Mouse (Mus musculus): ENCODE data around the gene Elk3. TPM values are rescaled to one million over a fixed set of nuclear protein-coding genes. Genes with fewer than 3 reads are reported as not detected.
A peak's percentile ranks its signal among the peaks of the same experiment; 100 is the strongest.

Gene Elk3
- polyA plus RNA-seq, 1 experiment from 2014 or later = 34.4 TPM

DNA sequence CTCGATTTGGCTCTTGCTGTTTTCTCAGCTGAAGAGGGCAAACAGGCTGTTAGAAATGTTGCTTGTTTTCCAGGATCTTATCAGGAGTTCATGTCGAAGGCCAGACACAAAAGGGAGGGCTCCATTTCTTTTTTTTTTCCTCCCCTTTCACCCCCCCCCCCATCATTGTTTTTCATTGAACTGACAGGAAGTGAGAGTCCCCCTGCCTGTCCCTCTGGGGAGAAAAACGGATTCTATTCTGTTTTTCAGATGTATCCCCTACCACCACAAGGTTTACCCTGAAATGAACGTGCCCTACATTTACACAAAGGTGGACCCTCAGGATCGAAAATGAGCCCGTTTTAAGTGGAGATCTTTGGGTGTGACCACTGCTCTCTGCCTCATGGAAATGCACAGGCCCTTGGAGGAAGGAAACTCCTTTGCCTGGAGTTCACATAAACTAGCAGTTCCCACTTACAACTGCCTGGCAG is 25.6 kb upstream of the Elk3 start:
- H3K9ac ChIP-seq (ENCODE audit: low read depth, low read length) = no peak overlapping the region
- H3K4me3 ChIP-seq (ENCODE audit: low read depth, low read length) = no peak overlapping the region
- H3K9me3 ChIP-seq (ENCODE audit: control insufficient read depth, low read length) = no peaks in the 10 kb centered on the region
- DNase-seq (ENCODE audit: low spot score) = no peak
- WGBS = 56% methylated on average over 6 of the region's 6 CpGs
- no peak for ATAC-seq (ENCODE audit: low read depth)
- no peak overlapping the region for H3K4me2 ChIP-seq (ENCODE audit: low read depth, low read length)
- H3K27ac ChIP-seq (replicated peaks; ENCODE audit: low read depth, low read length) = peak overlapping the region; percentile 30; the same call in 1 of the 2 replicates
- H3K27me3 ChIP-seq (replicated peaks; ENCODE audit: control insufficient read depth, insufficient read depth, low read length) = no peaks in the 10 kb centered on the region
- H3K4me1 ChIP-seq (ENCODE audit: control insufficient read depth, insufficient read depth, low read length) = no peaks in the 10 kb centered on the region
- H3K36me3 ChIP-seq (ENCODE audit: control insufficient read depth, insufficient read depth, low read length) = no peaks in the 10 kb centered on the region

GRCm38 (mm10) chr10:93335828-93336461 is 25.0 kb upstream of the Elk3 start:
- H3K27me3 ChIP-seq (replicated peaks; ENCODE audit: control insufficient read depth, insufficient read depth, low read length) = no peaks in the 10 kb centered on the region
- H3K4me1 ChIP-seq (ENCODE audit: control insufficient read depth, insufficient read depth, low read length) = no peaks in the 10 kb centered on the region
- no peaks in the 10 kb centered on the region for H3K36me3 ChIP-seq (ENCODE audit: control insufficient read depth, insufficient read depth, low read length)
- peak; percentile 63 for ATAC-seq (ENCODE audit: low read depth)
- 0 out of 2 replicates have a peak overlapping the region, but pooled peaks have one; percentile 52 for H3K27ac ChIP-seq (replicated peaks; ENCODE audit: low read depth, low read length)
- H3K4me3 ChIP-seq (ENCODE audit: low read depth, low read length) = no peak overlapping the region
- H3K4me2 ChIP-seq (ENCODE audit: low read depth, low read length) = no peak overlapping the region
- H3K9me3 ChIP-seq (ENCODE audit: control insufficient read depth, low read length) = no peaks in the 10 kb centered on the region
- 78% methylated on average over 16 of the region's 16 CpGs for WGBS
- H3K9ac ChIP-seq (ENCODE audit: low read depth, low read length) = no peak overlapping the region
- DNase-seq (ENCODE audit: low spot score) = no peak

DNA sequence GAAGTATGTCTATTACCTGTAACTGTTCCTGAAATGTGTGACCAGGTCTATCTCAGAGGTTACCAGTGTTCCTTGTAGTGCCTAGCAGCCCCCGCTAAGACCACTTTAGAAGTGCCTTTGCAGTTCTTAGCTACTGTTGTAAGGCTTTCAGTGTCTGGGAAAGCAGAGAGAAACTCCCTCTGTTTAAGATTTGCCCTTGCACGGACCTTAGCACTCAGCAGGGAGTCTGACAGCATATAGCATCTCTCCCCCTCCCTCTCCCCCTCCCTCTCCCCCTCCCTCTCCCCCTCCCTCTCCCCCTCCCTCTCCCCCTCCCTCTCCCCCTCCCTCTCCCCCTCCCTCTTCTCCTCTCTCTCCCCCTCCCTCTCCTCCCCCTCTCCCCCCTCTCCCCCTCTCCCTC is 24.1 kb upstream of the Elk3 start:
- Histone ChIP-seq H3K27ac (replicated peaks; ENCODE audit: low read depth, low read length) (peak overlapping the region; percentile 28; the same call in 1 of the 2 replicates), H3K27me3 (replicated peaks; ENCODE audit: control insufficient read depth, insufficient read depth, low read length) (no peaks in the 10 kb centered on the region), H3K9ac (ENCODE audit: low read depth, low read length) (no peak overlapping the region), H3K9me3 (ENCODE audit: control insufficient read depth, low read length) (no peaks in the 10 kb centered on the region), H3K4me1 (ENCODE audit: control insufficient read depth, insufficient read depth, low read length) (no peaks in the 10 kb centered on the region), H3K36me3 (ENCODE audit: control insufficient read depth, insufficient read depth, low read length) (no peaks in the 10 kb centered on the region), H3K4me3 (ENCODE audit: low read depth, low read length) (no peak overlapping the region), H3K4me2 (ENCODE audit: low read depth, low read length) (no peak overlapping the region)
- WGBS = 56% methylated on average over 2 of the region's 2 CpGs
- ATAC-seq (ENCODE audit: low read depth) (no peak), DNase-seq (ENCODE audit: low spot score) (no peak)

DNA sequence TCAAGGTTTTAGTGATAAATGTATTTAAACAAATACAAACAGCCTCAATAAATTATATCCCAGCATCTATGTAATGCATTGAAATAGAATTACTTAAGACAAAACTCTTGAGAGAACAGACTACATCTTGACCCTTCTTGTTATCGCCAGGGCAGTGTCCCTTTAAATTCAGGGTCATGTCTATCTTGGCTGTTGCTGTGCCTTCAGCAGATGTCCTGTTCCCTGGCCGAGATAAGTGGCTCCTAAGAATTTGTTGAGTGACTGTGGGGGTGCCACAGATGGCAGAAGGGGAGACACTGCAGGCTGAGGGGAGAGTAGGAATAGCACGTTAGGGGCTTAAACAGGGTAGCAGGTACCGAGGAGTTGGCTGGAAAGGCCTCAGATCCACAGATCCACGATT is 22.3 kb upstream of the Elk3 start:
- Histone ChIP-seq H3K4me1 (ENCODE audit: control insufficient read depth, insufficient read depth, low read length) (no peaks in the 10 kb centered on the region), H3K36me3 (ENCODE audit: control insufficient read depth, insufficient read depth, low read length) (no peaks in the 10 kb centered on the region), H3K4me3 (ENCODE audit: low read depth, low read length) (no peak overlapping the region), H3K9me3 (ENCODE audit: control insufficient read depth, low read length) (no peaks in the 10 kb centered on the region), H3K4me2 (ENCODE audit: low read depth, low read length) (no peak overlapping the region), H3K9ac (ENCODE audit: low read depth, low read length) (no peak overlapping the region), H3K27me3 (replicated peaks; ENCODE audit: control insufficient read depth, insufficient read depth, low read length) (no peaks in the 10 kb centered on the region), H3K27ac (replicated peaks; ENCODE audit: low read depth, low read length) (no peak overlapping the region)
- ATAC-seq (ENCODE audit: low read depth) (no peak), DNase-seq (ENCODE audit: low spot score) (no peak)
- whole genome bisulfite sequencing = 77% methylated on average over 5 of the region's 5 CpGs

- no peak for ATAC-seq (ENCODE audit: low read depth)
- no peak overlapping the region for H3K4me3 ChIP-seq (ENCODE audit: low read depth, low read length)
- WGBS = 39% methylated on average over 3 of the region's 3 CpGs
- no peak overlapping the region for H3K27ac ChIP-seq (replicated peaks; ENCODE audit: low read depth, low read length)
- H3K4me1 ChIP-seq (ENCODE audit: control insufficient read depth, insufficient read depth, low read length) = no peaks in the 10 kb centered on the region
- H3K36me3 ChIP-seq (ENCODE audit: control insufficient read depth, insufficient read depth, low read length) = no peaks in the 10 kb centered on the region
- no peaks in the 10 kb centered on the region for H3K9me3 ChIP-seq (ENCODE audit: control insufficient read depth, low read length)
- H3K27me3 ChIP-seq (replicated peaks; ENCODE audit: control insufficient read depth, insufficient read depth, low read length) = no peaks in the 10 kb centered on the region
- H3K9ac ChIP-seq (ENCODE audit: low read depth, low read length) = no peak overlapping the region
- no peak overlapping the region for H3K4me2 ChIP-seq (ENCODE audit: low read depth, low read length)
- DNase-seq (ENCODE audit: low spot score) = no peak
These were observed 21.4 kb upstream of the Elk3 start for GRCm38 (mm10) chr10:93332261-93332809.

DNA sequence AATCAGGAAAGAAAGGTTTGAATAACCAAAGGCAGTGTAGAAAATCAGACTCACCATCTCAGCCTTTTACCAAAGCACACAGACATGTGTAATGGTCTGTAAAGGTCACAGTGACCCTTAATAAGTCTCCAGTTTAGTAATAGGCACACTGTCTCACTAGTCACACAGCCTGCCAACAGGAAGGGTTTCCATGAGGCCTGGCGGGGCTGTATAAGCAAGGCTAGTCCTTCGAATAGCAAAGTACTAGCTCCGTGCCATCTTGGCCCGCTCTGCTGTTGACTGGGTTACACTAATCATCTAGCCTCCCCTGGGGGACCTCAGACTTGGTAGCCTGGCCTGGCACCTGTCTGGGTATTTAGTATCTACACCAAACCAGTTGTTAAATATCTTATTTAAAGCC is 20.6 kb upstream of the Elk3 start:
- no peak overlapping the region for H3K9ac ChIP-seq (ENCODE audit: low read depth, low read length)
- H3K4me3 ChIP-seq (ENCODE audit: low read depth, low read length) = no peak overlapping the region
- H3K4me1 ChIP-seq (ENCODE audit: control insufficient read depth, insufficient read depth, low read length) = peaks cover 3% of the 10 kb centered on the region; the same call in 1 of the 2 replicates
- DNase-seq (ENCODE audit: low spot score) = no peak
- ATAC-seq (ENCODE audit: low read depth) = no peak
- 94% methylated on average over 4 of the region's 4 CpGs for WGBS
- no peak overlapping the region for H3K27ac ChIP-seq (replicated peaks; ENCODE audit: low read depth, low read length)
- no peaks in the 10 kb centered on the region for H3K27me3 ChIP-seq (replicated peaks; ENCODE audit: control insufficient read depth, insufficient read depth, low read length)
- H3K4me2 ChIP-seq (ENCODE audit: low read depth, low read length) = no peak overlapping the region
- no peaks in the 10 kb centered on the region for H3K9me3 ChIP-seq (ENCODE audit: control insufficient read depth, low read length)
- H3K36me3 ChIP-seq (ENCODE audit: control insufficient read depth, insufficient read depth, low read length) = no peaks in the 10 kb centered on the region

- Histone ChIP-seq H3K4me2 (ENCODE audit: low read depth, low read length) (no peak overlapping the region), H3K36me3 (ENCODE audit: control insufficient read depth, insufficient read depth, low read length) (no peaks in the 10 kb centered on the region), H3K4me3 (ENCODE audit: low read depth, low read length) (no peak overlapping the region), H3K4me1 (ENCODE audit: control insufficient read depth, insufficient read depth, low read length) (peaks cover 4% of the 10 kb centered on the region), H3K27ac (replicated peaks; ENCODE audit: low read depth, low read length) (no peak overlapping the region), H3K9me3 (ENCODE audit: control insufficient read depth, low read length) (no peaks in the 10 kb centered on the region), H3K27me3 (replicated peaks; ENCODE audit: control insufficient read depth, insufficient read depth, low read length) (no peaks in the 10 kb centered on the region), H3K9ac (ENCODE audit: low read depth, low read length) (no peak overlapping the region)
- ATAC-seq (ENCODE audit: low read depth) = no peak
- 73% methylated on average over 5 of the region's 5 CpGs for WGBS
- DNase-seq (ENCODE audit: low spot score) = no peak
These were observed 17.4 kb upstream of the Elk3 start for GRCm38 (mm10) chr10:93328321-93328720.

DNA sequence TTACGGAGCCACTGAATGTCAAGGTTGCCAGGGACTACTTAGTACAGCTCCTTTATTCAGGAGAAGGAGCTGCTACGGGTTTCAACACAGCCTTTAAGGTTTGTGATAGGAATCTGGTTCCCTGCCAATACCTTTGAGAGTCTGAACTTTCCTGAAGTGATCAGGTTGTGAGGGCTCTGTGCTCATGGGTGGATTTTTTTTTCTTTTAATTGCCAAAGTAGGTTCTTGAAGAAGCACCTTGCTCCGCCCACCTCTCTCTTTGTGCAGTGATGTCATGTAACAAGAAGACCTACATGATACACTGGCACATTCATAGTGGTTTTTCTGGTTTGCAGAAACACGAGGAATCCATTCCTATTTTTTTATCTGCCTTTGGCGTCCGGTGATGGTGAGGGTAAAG is 16.3 kb upstream of the Elk3 start:
- ATAC-seq (ENCODE audit: low read depth) (no peak), DNase-seq (ENCODE audit: low spot score) (peak; percentile 38)
- Histone ChIP-seq H3K9ac (ENCODE audit: low read depth, low read length) (no peak overlapping the region), H3K4me2 (ENCODE audit: low read depth, low read length) (no peak overlapping the region), H3K36me3 (ENCODE audit: control insufficient read depth, insufficient read depth, low read length) (no peaks in the 10 kb centered on the region), H3K4me3 (ENCODE audit: low read depth, low read length) (no peak overlapping the region), H3K4me1 (ENCODE audit: control insufficient read depth, insufficient read depth, low read length) (peaks cover 4% of the 10 kb centered on the region), H3K27ac (replicated peaks; ENCODE audit: low read depth, low read length) (no peak overlapping the region), H3K9me3 (ENCODE audit: control insufficient read depth, low read length) (no peaks in the 10 kb centered on the region), H3K27me3 (replicated peaks; ENCODE audit: control insufficient read depth, insufficient read depth, low read length) (no peaks in the 10 kb centered on the region)
- 80% methylated on average over 6 of the region's 6 CpGs for WGBS

- DNase-seq (ENCODE audit: low spot score) (no peak), ATAC-seq (ENCODE audit: low read depth) (no peak)
- Histone ChIP-seq H3K27ac (replicated peaks; ENCODE audit: low read depth, low read length) (no peak overlapping the region), H3K4me3 (ENCODE audit: low read depth, low read length) (no peak overlapping the region), H3K9me3 (ENCODE audit: control insufficient read depth, low read length) (no peaks in the 10 kb centered on the region), H3K4me1 (ENCODE audit: control insufficient read depth, insufficient read depth, low read length) (peaks cover 4% of the 10 kb centered on the region), H3K36me3 (ENCODE audit: control insufficient read depth, insufficient read depth, low read length) (no peaks in the 10 kb centered on the region), H3K9ac (ENCODE audit: low read depth, low read length) (no peak overlapping the region), H3K4me2 (ENCODE audit: low read depth, low read length) (no peak overlapping the region), H3K27me3 (replicated peaks; ENCODE audit: control insufficient read depth, insufficient read depth, low read length) (no peaks in the 10 kb centered on the region)
- 69% methylated on average over 8 of the region's 8 CpGs for WGBS
These were observed 15.8 kb upstream of the Elk3 start for GRCm38 (mm10) chr10:93326741-93327100.
